Mouse (Mus musculus): ENCODE results near the gene Cep112.

GRCm38 (mm10) chr11:108862360-108862759 lies 437.4 kb downstream of the Cep112 start:
- TF ChIP-seq TAL1 (IDR thresholded peaks at IDR 0.05; ENCODE audit: low read length): no peak
- no peak for TF ChIP-seq GATA1 (IDR thresholded peaks at IDR 0.05; ENCODE audit: low read length)

Data from erythroblast, embryonic 14.5 days (primary cell).